Mouse (Mus musculus): ENCODE data around the gene Arhgef3. TPM values are rescaled to one million over a fixed set of nuclear protein-coding genes. Genes with fewer than 3 reads are reported as not detected.

Gene Arhgef3
- polyA plus RNA-seq, 1 experiment from 2014 or later: 13.6 TPM

DNA sequence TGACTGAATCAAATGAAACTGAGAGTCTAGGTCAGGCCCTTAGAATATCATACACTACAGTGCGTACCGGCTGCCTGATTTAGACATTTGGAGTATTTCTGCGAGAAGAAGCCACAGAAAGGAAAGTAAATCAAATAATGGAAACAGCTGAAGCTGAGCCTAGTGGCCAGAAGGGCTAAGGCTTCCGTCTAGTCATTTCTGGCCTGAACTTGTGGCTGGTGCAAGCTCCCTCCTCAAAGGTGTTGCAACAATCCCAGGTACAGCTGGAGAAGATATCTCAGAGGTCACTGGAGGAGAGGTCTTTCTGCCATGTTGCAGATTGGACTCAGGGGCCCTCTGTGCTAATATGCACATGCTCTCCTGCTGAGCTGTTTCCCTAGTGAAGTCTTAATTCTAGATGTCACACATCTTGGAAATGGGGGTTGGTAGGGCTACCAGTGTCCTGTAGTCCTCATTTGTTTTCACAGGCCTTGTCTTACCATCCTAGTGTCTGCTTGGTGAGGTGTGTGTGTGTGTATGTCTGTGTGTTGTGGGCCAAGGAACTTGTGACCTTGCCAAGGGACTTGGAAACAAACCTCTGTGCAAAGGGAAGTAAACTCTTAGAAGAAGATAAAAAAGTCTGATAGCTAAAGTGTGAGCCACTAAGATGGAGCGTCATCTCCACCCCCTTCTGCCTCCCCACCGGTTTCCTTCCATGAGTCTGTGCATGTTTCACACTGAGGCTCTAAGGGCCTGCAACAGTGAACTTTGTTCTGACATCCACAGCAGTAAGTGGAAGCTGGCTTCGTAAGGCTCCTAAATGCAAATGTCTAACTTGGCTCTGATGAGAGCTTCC is 230.6 kb downstream of the Arhgef3 start:
- Histone ChIP-seq H3K4me1 (no peaks in the 10 kb centered on the region), H3K4me2 (no peak overlapping the region), H3K36me3 (no peaks in the 10 kb centered on the region), H3K27me3 (replicated peaks) (no peaks in the 10 kb centered on the region), H3K9me3 (replicated peaks) (no peaks in the 10 kb centered on the region), H3K27ac (replicated peaks) (no peak overlapping the region), H3K9ac (replicated peaks) (no peak overlapping the region), H3K4me3 (replicated peaks) (no peak overlapping the region)
- 93% methylated on average over 7 of the region's 7 CpGs for WGBS
- no peak for ATAC-seq (ENCODE audit: low FRiP score)

DNA sequence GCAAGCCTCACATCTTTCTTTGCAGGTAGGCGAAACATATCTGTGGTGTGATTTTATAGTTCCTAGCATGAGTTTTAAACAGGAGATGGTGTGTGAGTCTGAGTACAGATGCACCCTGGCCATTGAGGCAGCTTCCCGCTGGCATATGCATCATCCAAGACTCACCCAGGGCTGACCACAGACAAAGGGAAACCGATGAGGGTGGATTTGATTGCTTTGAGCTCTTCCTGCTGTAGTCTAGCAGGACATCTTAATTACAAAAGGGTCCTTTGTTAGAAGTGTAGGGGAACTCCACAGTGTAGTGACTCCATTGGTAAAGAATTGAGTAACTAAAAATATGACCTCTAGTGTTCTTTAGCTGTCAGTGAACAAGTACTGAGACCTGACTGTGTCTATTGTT is 232.5 kb downstream of the Arhgef3 start:
- WGBS: 37% methylated on average over 3 of the region's 3 CpGs
- Histone ChIP-seq H3K4me3 (replicated peaks) (no peak overlapping the region), H3K27me3 (replicated peaks) (no peaks in the 10 kb centered on the region), H3K36me3 (no peaks in the 10 kb centered on the region), H3K4me2 (no peak overlapping the region), H3K9ac (replicated peaks) (no peak overlapping the region), H3K9me3 (replicated peaks) (no peaks in the 10 kb centered on the region), H3K27ac (replicated peaks) (no peak overlapping the region), H3K4me1 (no peaks in the 10 kb centered on the region)
- no peak for ATAC-seq (ENCODE audit: low FRiP score)

DNA sequence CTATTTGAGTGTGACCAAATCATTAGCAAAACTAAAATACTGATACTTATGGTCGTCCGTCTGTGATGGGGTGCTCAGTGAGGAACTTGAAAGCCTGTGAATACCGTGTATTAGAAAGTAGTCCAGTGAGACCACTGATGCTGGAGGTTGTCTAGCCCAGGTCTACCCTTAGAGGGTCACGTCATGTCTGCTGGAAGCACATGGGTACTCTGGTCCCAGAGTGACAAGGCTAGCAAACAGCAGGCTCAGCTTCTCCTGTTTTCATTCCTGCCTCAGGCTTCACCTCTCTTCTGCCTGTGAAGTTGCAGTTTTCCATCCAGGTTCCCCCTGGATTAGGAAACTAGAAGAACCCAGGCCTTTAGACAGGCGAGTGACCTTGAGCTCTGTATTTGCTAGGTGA is 233.0 kb downstream of the Arhgef3 start:
- Histone ChIP-seq H3K4me3 (replicated peaks) (no peak overlapping the region), H3K4me2 (no peak overlapping the region), H3K4me1 (no peaks in the 10 kb centered on the region), H3K9ac (replicated peaks) (no peak overlapping the region), H3K27ac (replicated peaks) (no peak overlapping the region), H3K36me3 (no peaks in the 10 kb centered on the region), H3K27me3 (replicated peaks) (no peaks in the 10 kb centered on the region), H3K9me3 (replicated peaks) (no peaks in the 10 kb centered on the region)
- WGBS: 49% methylated on average over 5 of the region's 5 CpGs
- ATAC-seq (ENCODE audit: low FRiP score): no peak

DNA sequence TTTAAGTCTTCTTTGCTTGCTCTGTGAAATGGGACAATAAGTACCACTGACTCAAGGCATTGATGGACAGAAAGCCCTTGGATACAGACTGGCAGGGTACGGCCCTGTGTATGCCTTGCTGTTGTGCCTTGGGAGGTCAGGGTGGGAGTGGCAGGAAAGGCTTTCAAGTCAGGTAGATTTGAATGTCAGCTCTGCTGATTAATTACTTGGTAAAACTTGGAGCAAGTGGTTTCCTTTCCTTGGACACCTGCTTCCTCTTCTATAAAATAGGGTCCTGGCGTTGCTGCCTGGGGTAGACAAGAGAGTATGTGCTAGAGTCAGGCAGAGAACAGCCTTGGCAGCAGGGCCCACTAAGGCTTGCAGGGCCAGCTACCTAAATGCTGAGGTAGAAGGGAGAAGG is 233.4 kb downstream of the Arhgef3 start:
- no peaks in the 10 kb centered on the region for H3K4me1 ChIP-seq
- ATAC-seq (ENCODE audit: low FRiP score): no peak

DNA sequence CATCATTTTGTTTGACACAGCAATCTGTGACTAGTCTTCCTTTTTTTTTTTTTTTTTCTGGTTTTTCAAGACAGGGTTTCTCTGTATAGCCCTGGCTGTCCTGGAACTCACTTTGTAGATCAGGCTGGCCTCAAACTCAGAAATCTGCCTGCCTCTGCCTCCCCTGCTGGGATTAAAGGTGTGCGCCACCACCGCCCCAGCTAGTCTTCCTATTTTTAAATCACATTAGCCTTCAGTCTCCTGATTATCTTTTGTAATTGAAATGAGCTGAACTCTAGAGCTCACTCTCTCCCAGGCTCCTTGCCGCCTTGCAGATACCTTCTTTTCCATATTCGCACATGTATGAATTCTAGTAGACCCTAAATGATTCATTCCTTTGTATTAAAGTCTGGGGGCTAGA is 234.0 kb downstream of the Arhgef3 start:
- Histone ChIP-seq H3K4me3 (replicated peaks) (no peak overlapping the region), H3K9ac (replicated peaks) (no peak overlapping the region), H3K27ac (replicated peaks) (no peak overlapping the region), H3K9me3 (replicated peaks) (no peaks in the 10 kb centered on the region), H3K27me3 (replicated peaks) (no peaks in the 10 kb centered on the region), H3K4me2 (no peak overlapping the region), H3K4me1 (no peaks in the 10 kb centered on the region), H3K36me3 (no peaks in the 10 kb centered on the region)
- WGBS: 89% methylated on average over 4 of the region's 4 CpGs
- no peak for ATAC-seq (ENCODE audit: low FRiP score)

More for the DNA sequence above, 233.4 kb downstream of the Arhgef3 start:
- Histone ChIP-seq H3K36me3 (no peaks in the 10 kb centered on the region), H3K9me3 (replicated peaks) (no peaks in the 10 kb centered on the region), H3K9ac (replicated peaks) (no peak overlapping the region), H3K4me3 (replicated peaks) (no peak overlapping the region), H3K4me2 (no peak overlapping the region), H3K27ac (replicated peaks) (no peak overlapping the region), H3K27me3 (replicated peaks) (no peaks in the 10 kb centered on the region)
- 97% methylated on average over 2 of the region's 2 CpGs for WGBS

DNA sequence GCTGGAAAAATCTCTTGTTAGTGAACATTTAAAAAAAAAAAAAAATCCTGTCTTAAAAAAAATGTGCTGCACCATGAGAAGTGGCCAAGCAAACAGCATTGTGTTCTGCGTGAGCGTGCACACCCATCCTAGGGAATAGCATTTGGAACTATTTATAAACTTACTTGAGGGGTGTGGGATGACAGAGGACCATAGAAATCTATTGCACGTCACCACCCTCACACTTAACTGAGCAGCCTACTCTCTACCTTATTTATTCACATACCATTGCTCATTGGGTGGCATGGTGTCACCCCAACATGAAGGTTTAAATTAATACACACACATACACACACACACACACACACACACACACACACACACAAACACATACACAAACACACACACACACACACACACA is 234.4 kb downstream of the Arhgef3 start:
- 92% methylated on average over 3 of the region's 3 CpGs for WGBS

DNA sequence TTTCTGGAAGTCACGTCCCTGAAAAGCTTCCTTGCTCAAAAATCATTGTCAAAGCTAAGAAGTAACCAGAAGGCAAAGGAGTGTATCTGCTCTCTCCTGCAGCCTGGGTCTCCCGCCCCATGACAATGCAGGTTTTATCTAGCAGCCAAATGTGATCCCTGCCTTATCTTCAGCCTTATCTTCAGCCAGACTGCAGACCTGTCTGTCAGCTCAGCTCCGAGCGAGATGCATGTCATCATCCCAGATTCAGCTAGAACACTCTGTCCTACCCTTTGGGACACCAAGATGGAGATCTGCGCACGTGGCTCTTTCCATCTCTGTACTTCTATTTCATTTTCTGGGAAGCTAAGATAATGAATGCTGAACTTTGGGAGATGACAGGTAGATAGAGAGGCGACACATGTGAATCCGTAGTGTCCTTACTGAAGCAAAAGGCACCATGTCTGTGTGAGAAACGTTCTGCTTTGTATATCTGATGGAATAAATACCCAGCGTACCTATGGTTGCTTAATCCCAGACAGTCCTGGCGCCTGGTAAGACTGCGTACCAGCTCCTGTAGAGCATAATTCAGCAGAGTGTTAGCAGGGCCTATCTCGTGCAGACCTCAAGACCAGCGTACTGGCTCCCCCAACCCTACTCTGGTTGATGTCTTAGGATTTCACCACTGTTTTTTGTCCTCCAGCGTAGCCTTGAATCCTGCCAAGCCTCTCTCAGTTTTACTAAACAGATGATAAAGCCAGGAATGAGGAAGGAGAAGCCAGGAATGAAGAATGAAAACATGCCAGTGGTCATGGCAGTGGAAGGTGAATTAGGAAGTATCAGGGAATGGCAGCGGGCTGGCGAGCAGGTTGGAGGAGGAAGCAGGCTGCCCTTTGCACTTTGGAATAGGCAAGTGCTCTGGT is 235.4 kb downstream of the Arhgef3 start:
- H3K36me3 ChIP-seq: no peaks in the 10 kb centered on the region
- H3K4me1 ChIP-seq: no peaks in the 10 kb centered on the region
- H3K27ac ChIP-seq (replicated peaks): no peak overlapping the region
- WGBS: 93% methylated on average over 17 of the region's 17 CpGs
- no peaks in the 10 kb centered on the region for H3K27me3 ChIP-seq (replicated peaks)
- H3K9ac ChIP-seq (replicated peaks): no peak overlapping the region
- H3K4me2 ChIP-seq: no peak overlapping the region
- no peak for ATAC-seq (ENCODE audit: low FRiP score)
- no peaks in the 10 kb centered on the region for H3K9me3 ChIP-seq (replicated peaks)
- no peak overlapping the region for H3K4me3 ChIP-seq (replicated peaks)

More for the DNA sequence above, 234.4 kb downstream of the Arhgef3 start:
- H3K27ac ChIP-seq (replicated peaks): no peak overlapping the region
- H3K4me3 ChIP-seq (replicated peaks): no peak overlapping the region
- no peak overlapping the region for H3K9ac ChIP-seq (replicated peaks)
- no peak overlapping the region for H3K4me2 ChIP-seq
- H3K27me3 ChIP-seq (replicated peaks): no peaks in the 10 kb centered on the region
- H3K9me3 ChIP-seq (replicated peaks): no peaks in the 10 kb centered on the region
- no peaks in the 10 kb centered on the region for H3K4me1 ChIP-seq
- no peak for ATAC-seq (ENCODE audit: low FRiP score)
- H3K36me3 ChIP-seq: no peaks in the 10 kb centered on the region

DNA sequence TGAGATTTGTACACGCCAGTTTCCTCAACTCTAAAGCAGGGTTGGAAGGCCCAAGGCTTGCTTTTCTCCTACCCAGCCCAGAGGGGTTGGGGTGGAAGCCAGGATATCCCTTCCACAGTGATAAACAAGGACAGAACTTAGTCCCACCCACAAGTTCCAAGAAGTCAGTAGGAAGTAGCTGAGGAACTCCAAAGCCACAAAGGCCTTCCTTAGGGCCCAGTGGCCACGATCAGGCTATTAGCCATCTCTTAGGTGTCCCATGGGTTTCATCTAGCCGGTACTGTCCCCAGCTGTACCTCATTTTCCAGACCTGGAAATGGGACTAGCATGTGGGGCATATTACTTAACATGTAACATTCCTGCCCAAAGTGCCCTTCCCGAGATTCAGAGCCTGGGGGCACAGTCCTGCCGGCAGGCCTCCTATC is 236.4 kb downstream of the Arhgef3 start:
- 70% methylated on average over 5 of the region's 5 CpGs for WGBS
- Histone ChIP-seq H3K4me1 (no peaks in the 10 kb centered on the region), H3K36me3 (no peaks in the 10 kb centered on the region), H3K9ac (replicated peaks) (no peak overlapping the region), H3K9me3 (replicated peaks) (no peaks in the 10 kb centered on the region), H3K27ac (replicated peaks) (peak overlapping the region; percentile 41), H3K4me2 (no peak overlapping the region), H3K4me3 (replicated peaks) (no peak overlapping the region), H3K27me3 (replicated peaks) (no peaks in the 10 kb centered on the region)
- ATAC-seq (ENCODE audit: low FRiP score): no peak

DNA sequence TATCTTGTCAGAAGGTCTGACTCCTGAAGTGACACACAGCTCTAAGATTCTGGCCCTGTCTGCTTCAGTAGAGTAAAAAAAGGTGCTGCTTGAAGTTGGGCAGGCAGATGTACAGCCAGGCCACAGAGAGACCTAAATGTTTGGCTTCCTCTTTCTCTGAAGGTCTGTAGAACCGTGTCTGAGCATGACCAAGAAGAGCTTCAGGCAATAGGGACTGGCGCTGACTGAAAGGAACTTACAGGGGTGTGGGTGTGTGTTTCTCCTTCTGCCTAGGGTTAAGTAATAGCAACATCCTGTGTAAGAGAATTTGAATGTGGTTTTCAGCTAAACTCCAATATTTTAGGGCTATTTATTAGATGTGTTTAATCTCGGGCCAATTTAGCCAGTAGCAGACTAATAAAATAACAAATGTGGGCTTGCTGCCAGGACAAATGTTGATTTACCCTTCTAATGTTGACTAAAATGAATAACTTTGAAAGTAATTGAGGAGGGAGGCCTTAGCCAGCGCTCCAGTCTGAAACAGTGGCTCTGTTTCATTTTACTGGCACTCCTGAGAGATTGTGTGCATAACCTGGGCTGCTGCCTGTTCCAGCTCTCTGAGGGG is 236.9 kb downstream of the Arhgef3 start:
- no peak overlapping the region for H3K4me3 ChIP-seq (replicated peaks)
- no peaks in the 10 kb centered on the region for H3K9me3 ChIP-seq (replicated peaks)
- ATAC-seq (ENCODE audit: low FRiP score): no peak
- H3K36me3 ChIP-seq: no peaks in the 10 kb centered on the region
- 56% methylated on average over 4 of the region's 4 CpGs for WGBS
- no peaks in the 10 kb centered on the region for H3K4me1 ChIP-seq
- no peak overlapping the region for H3K4me2 ChIP-seq
- H3K9ac ChIP-seq (replicated peaks): no peak overlapping the region
- peak overlapping the region; percentile 41 for H3K27ac ChIP-seq (replicated peaks)
- H3K27me3 ChIP-seq (replicated peaks): no peaks in the 10 kb centered on the region

DNA sequence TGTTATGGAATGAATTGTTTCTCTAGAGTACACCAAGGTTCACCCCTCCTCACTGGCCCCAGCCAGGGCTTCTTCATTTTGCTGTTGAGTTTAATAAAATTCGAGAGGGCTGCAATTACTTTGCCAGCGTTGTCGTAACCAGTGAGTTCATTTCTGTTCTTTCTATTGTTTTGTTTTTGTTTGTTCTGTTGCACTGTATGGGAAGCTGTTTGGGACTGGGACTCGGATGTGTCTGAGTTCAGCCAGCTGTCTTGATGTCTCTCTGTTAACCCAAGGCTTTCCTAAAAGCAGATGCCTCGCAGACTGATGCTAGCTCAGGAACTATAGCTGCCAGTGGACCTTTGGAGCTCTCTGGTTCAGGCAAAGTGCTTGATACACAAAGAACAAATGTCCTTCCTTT is 237.8 kb downstream of the Arhgef3 start:
- no peak for ATAC-seq (ENCODE audit: low FRiP score)
- no peak overlapping the region for H3K9ac ChIP-seq (replicated peaks)
- H3K4me2 ChIP-seq: no peak overlapping the region
- no peaks in the 10 kb centered on the region for H3K36me3 ChIP-seq
- no peaks in the 10 kb centered on the region for H3K27me3 ChIP-seq (replicated peaks)
- 77% methylated on average over 5 of the region's 5 CpGs for WGBS
- no peaks in the 10 kb centered on the region for H3K9me3 ChIP-seq (replicated peaks)
- H3K27ac ChIP-seq (replicated peaks): no peak overlapping the region
- no peaks in the 10 kb centered on the region for H3K4me1 ChIP-seq
- no peak overlapping the region for H3K4me3 ChIP-seq (replicated peaks)

DNA sequence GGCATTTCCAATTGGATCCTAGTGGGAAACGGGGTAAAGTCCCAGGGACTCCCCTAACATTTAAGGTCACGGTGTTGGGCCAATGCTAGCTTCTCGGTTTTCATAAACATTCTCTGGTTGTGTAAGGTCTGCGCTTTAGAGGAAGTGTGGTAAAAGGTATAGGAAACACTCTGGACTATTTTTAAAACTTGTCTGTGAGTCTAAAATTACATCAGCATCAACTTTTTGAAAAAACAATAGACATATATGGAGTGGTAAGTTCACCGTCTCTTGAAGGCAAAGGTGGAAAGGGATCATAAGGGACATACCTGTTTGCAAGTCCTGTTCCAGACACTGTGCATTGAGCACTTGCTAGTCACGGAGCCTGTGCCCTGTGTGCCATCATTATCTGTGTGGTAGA is 240.5 kb downstream of the Arhgef3 start:
- Histone ChIP-seq H3K4me1 (peaks cover under 1% of the 10 kb centered on the region; the same call in 1 of the 2 replicates), H3K27me3 (replicated peaks) (no peaks in the 10 kb centered on the region), H3K9me3 (replicated peaks) (no peaks in the 10 kb centered on the region), H3K9ac (replicated peaks) (no peak overlapping the region), H3K4me2 (no peak overlapping the region), H3K27ac (replicated peaks) (no peak overlapping the region), H3K4me3 (replicated peaks) (no peak overlapping the region), H3K36me3 (no peaks in the 10 kb centered on the region)
- ATAC-seq (ENCODE audit: low FRiP score): no peak
- 95% methylated on average over 6 of the region's 6 CpGs for WGBS
